Mouse (Mus musculus) spleen, adult 2 months (tissue): ENCODE measurements around the gene Hoxc9. TPM values are rescaled to one million over a fixed set of nuclear protein-coding genes. Genes with fewer than 3 reads are reported as not detected.
A peak's percentile ranks its signal among the peaks of the same experiment; 100 is the strongest.

Source experiments
- DNase-seq, 2 experiments: peaks; one replicate each; pipeline versions ENCODE4 v3.0.0 to v3.0.0-alpha.2; 2012 to 2021; ENCODE audit warnings: low spot score in 2 of 2, low read depth in 1 of 2
- H3K27ac ChIP-seq: fragments of 200-500 bp; 2 replicates; pipeline ENCODE4 v1.5.1; 2012; ENCODE audit warnings: low read length, inconsistent platforms; ENCODE audit not compliant: insufficient read depth
- H3K27me3 ChIP-seq: fragments of 200-500 bp; 2 replicates; pipeline ENCODE4 v1.6.1; 2012; ENCODE audit warnings: mild to moderate bottlenecking, moderate library complexity, low read length, inconsistent platforms; ENCODE audit not compliant: control insufficient read depth, insufficient read depth
- H3K36me3 ChIP-seq: fragments of 200-500 bp; 2 replicates; pipeline ENCODE4 v1.6.1; 2012; ENCODE audit warnings: mild to moderate bottlenecking, low read length, inconsistent platforms; ENCODE audit not compliant: control insufficient read depth, insufficient read depth
- H3K4me1 ChIP-seq: fragments of 200-500 bp; 2 replicates; pipeline ENCODE4 v1.6.1; 2011; ENCODE audit warnings: inconsistent platforms; ENCODE audit not compliant: control insufficient read depth, insufficient read depth, insufficient read length
- H3K4me3 ChIP-seq: fragments of 200-500 bp; 2 replicates; pipeline ENCODE4 v1.5.1; 2011; ENCODE audit warnings: mild to moderate bottlenecking, inconsistent platforms; ENCODE audit not compliant: insufficient read depth, insufficient read length; ENCODE audit errors: extremely low read depth
- CTCF ChIP-seq: fragments of 200-500 bp; IDR thresholded peaks from 2 replicates; pipeline ENCODE4 v1.5.1; 2011; ENCODE audit warnings: mild to moderate bottlenecking, inconsistent platforms; ENCODE audit not compliant: insufficient read depth, insufficient read length, insufficient replicate concordance; ENCODE audit errors: extremely low read depth
- POLR2A ChIP-seq: fragments of 200-500 bp; IDR thresholded peaks from 2 replicates; pipeline ENCODE4 v1.6.1; 2011; ENCODE audit warnings: low read depth, low read length, inconsistent platforms
- WGBS: fragments of 180-500 bp; shearing (Covaris S2); methylation state at CpG from one replicate; pipeline ENCODE4 v1.1.7; 2018; 5-methylcytosine and 5-hydroxymethylcytosine counted together
- polyA plus RNA-seq: library from polyadenylated mRNA; depleted of rRNA; stranded (reverse); fragments of >200 nt; gene quantifications from 2 replicates; pipeline ENCODE4 v1.2.3, GENCODE M21; 2012

The Hoxc9 gene
- polyA plus RNA-seq, 1 experiment = not detected

- no peak for DNase-seq
- peaks cover 49% of the 10 kb centered on the region for H3K27me3 ChIP-seq
- H3K36me3 ChIP-seq = no peaks in the 10 kb centered on the region
- TF ChIP-seq CTCF (no peak), POLR2A (no peak)
- peaks cover 2% of the 10 kb centered on the region; the same call in 1 of the 2 replicates for H3K4me1 ChIP-seq
- no peak overlapping the region for H3K27ac ChIP-seq
- H3K4me3 ChIP-seq = no peak overlapping the region
- 8% methylated on average over 27 of the region's 27 CpGs for WGBS
These were observed 33.2 kb downstream of the Hoxc9 start for GRCm38 (mm10) chr15:103009265-103010111.

- no peak overlapping the region for H3K27ac ChIP-seq
- TF ChIP-seq POLR2A = no peak
- TF ChIP-seq CTCF = no peak
- 10% methylated on average over 31 of the region's 31 CpGs for WGBS
- H3K36me3 ChIP-seq = no peaks in the 10 kb centered on the region
- H3K4me1 ChIP-seq = peaks cover 2% of the 10 kb centered on the region; the same call in 1 of the 2 replicates
- DNase-seq = no peak
- H3K4me3 ChIP-seq = no peak overlapping the region
- H3K27me3 ChIP-seq = peaks cover 53% of the 10 kb centered on the region
These were observed 34.0 kb downstream of the Hoxc9 start for GRCm38 (mm10) chr15:103010112-103010846.

- Histone ChIP-seq H3K4me1 (peaks cover 2% of the 10 kb centered on the region; the same call in 1 of the 2 replicates), H3K36me3 (no peaks in the 10 kb centered on the region), H3K27ac (no peak overlapping the region), H3K4me3 (no peak overlapping the region), H3K27me3 (peaks cover 53% of the 10 kb centered on the region)
- 12% methylated on average over 28 of the region's 28 CpGs for WGBS
- DNase-seq = no peak
- no peak for TF ChIP-seq CTCF
- TF ChIP-seq POLR2A = no peak
These were observed 34.8 kb downstream of the Hoxc9 start for GRCm38 (mm10) chr15:103010847-103011555.

DNA sequence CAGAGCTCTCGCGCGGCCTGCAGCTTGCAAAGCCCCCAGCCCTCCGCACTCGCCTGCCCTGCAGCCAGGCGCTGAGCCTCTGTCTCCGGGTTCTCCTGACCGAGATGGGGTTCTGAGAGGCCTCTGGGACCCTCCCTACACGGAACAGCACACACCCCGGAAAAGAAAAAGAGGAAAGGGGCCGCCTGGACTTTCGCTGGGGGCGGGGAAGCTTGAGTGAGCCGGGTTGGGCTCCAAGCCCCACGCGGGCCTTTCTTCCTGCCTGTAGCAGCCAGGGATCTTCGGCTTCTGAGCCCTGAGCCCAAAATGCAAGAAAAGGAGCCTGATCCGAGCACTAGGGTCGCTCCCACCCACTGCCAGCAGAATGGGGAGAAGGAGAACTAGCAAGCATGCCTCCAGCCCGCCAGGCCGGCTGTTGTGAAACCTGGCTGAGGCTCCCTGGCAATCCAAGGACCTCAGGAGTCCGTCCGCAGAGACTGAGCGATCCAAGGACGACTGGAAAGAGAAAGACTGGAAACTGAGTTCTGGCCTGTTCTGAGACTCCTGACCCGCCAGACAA, 35.8 kb downstream of the Hoxc9 start:
- no peak overlapping the region for H3K27ac ChIP-seq
- WGBS = 21% methylated on average over 26 of the region's 26 CpGs
- H3K36me3 ChIP-seq = no peaks in the 10 kb centered on the region
- peaks cover 49% of the 10 kb centered on the region for H3K27me3 ChIP-seq
- no peak for DNase-seq
- no peak overlapping the region for H3K4me3 ChIP-seq
- TF ChIP-seq POLR2A (no peak), CTCF (no peak)
- peaks cover 2% of the 10 kb centered on the region; the same call in 1 of the 2 replicates for H3K4me1 ChIP-seq

DNA sequence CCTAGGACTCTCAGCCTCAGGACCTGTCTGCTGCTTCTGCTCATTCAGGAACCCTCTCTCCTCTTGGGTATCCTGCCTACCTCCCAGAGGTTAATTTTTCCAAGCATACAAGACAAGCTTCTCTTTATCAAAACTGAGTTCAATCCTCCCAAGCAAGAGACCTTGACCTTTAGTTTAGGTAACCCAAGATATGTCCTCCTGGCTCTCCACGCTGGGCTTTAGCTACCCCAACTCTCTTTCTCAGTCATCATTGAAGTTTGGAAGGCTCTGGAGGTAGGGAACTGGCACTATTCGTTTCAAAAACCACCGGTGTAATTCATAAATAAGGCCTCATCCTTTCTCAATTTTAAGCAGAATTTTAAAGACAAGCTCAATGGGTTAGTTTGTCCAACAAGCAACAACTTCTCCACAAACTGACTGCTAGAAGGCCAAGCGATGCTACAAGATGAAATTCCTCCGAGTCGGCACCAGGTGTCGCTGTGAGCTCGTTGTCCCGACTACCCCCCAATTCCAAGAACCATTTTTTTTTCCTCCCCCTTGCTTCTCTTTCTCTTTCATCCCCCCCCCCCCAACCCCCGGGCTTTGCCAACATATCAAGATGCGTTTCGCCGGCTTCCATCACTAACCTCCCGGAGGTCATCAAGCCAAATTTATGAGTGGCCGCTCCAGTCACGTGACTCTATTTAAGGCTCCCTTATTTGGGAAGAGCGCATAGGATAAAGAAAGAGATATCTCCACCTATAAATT, 37.2 kb downstream of the Hoxc9 start:
- no peaks in the 10 kb centered on the region for H3K36me3 ChIP-seq
- WGBS = 9% methylated on average over 17 of the region's 17 CpGs
- DNase-seq = no peak
- TF ChIP-seq CTCF = peak; percentile 71; the same call in 1 of the 2 replicates
- TF ChIP-seq POLR2A = no peak
- H3K27me3 ChIP-seq = peaks cover 37% of the 10 kb centered on the region
- H3K27ac ChIP-seq = no peak overlapping the region
- H3K4me3 ChIP-seq = no peak overlapping the region
- peaks cover 2% of the 10 kb centered on the region; the same call in 1 of the 2 replicates for H3K4me1 ChIP-seq
